Comparison of ENCODE assay signal across 8 mouse cellular contexts in genomic region chr4:133372278-133372665, GRCm38 (mm10). TPM values are rescaled to one million over a fixed set of nuclear protein-coding genes. Genes with fewer than 3 reads are reported as not detected.
DNase-seq lines count a peak whose midpoint lies in the region; ATAC-seq and TF ChIP-seq lines count a peak whose summit lies in the region.

No protein-coding gene starts in this region.

- H3K79me2 ChIP-seq in CH12.LX (replicated peaks; ENCODE audit: control insufficient read depth, extremely low read depth, insufficient read depth, poor library complexity, severe bottlenecking) = peaks cover 39% of the 10 kb centered on the region

- TF ChIP-seq EP300 in CH12.LX (IDR thresholded peaks at IDR 0.05; ENCODE audit: low read length) = no peak

- no peak for TF ChIP-seq CTCF in cerebellum, adult 2 months (IDR thresholded peaks at IDR 0.05; ENCODE audit: borderline replicate concordance, insufficient read depth, low read depth, low read length)
- TF ChIP-seq CTCF in CH12.LX (conservative IDR thresholded peaks at IDR 0.05 in 1 of 2, IDR thresholded peaks at IDR 0.05 in 1 of 2; ENCODE audit: low read depth in 2 of 2, low read length in 2 of 2) = no peak

- H3K27ac ChIP-seq in cerebellum, adult 2 months (ENCODE audit: insufficient read depth, low read length) = peak overlapping the region; percentile 5
- H3K27ac ChIP-seq in CH12.LX (ENCODE audit: insufficient read depth, low read depth) = no peak overlapping the region
- peak overlapping the region; percentile 61 to 65 for H3K27ac ChIP-seq in heart, embryonic 14.5 days (replicated peaks in 1 of 2; ENCODE audit: control insufficient read depth in 1 of 2, insufficient read depth in 1 of 2, low read depth in 2 of 2, low read length in 2 of 2)
- peak overlapping the region; percentile 42; the same call in 1 of the 2 replicates for H3K27ac ChIP-seq in liver, embryonic 16.5 days (ENCODE audit: low read length)

- H3K4me1 ChIP-seq in cerebellum, adult 2 months (ENCODE audit: control insufficient read depth, insufficient read depth, low read length) = peaks cover 16% of the 10 kb centered on the region
- H3K4me1 ChIP-seq in CH12.LX (ENCODE audit: control insufficient read depth in 1 of 2, insufficient read depth in 2 of 2) = peaks cover 16 to 60% of the 10 kb centered on the region in 2 experiments; a peak in 3 of 4 replicates
- H3K4me1 ChIP-seq in heart, embryonic 14.5 days (ENCODE audit: control insufficient read depth in 2 of 2, insufficient read depth in 2 of 2, low read length in 2 of 2) = peaks cover 37 to 54% of the 10 kb centered on the region in 2 experiments
- peaks cover 68% of the 10 kb centered on the region for H3K4me1 ChIP-seq in liver, embryonic 16.5 days (ENCODE audit: control insufficient read depth, low read depth, low read length)

- DNase-seq in cerebellum, adult 2 months = peak in 1 of 2 experiments; percentile 50
- no peak for DNase-seq in cerebellum, postnatal 4 days (ENCODE audit: low spot score in 2 of 2)
- DNase-seq in CH12.LX (ENCODE audit: extremely low read depth) = no peak
- DNase-seq in testis, postnatal 10 days (ENCODE audit: low spot score) = no peak
- no peak for DNase-seq in thymus, adult 18-20 months
- no peak for DNase-seq in embryo, embryonic 10 days (ENCODE audit: low spot score)

- H3K27me3 ChIP-seq in cerebellum, adult 2 months (ENCODE audit: control insufficient read depth, insufficient read depth, low read length) = no peaks in the 10 kb centered on the region
- H3K27me3 ChIP-seq in CH12.LX (replicated peaks) = no peaks in the 10 kb centered on the region
- no peaks in the 10 kb centered on the region for H3K27me3 ChIP-seq in heart, embryonic 14.5 days (ENCODE audit: control insufficient read depth, insufficient read depth, low read length)
- H3K27me3 ChIP-seq in liver, embryonic 16.5 days (ENCODE audit: control insufficient read depth, insufficient read depth, low read depth, low read length) = no peaks in the 10 kb centered on the region

- WGBS in cerebellum, adult 2 months = 30% methylated on average over 6 of the region's 6 CpGs
- WGBS in heart, embryonic 14.5 days = 28% methylated on average over 6 of the region's 6 CpGs
- WGBS in liver, embryonic 16.5 days (ENCODE audit: insufficient replicate concordance) = 40% methylated on average over 6 of the region's 6 CpGs

- ATAC-seq in heart, embryonic 14.5 days (ENCODE audit: insufficient number of reproducible peaks, insufficient read depth, low FRiP score, low read depth) = no peak
- no peak for ATAC-seq in liver, embryonic 16.5 days (ENCODE audit: low read depth)

- peak overlapping the region; percentile 93 for H3K4me2 ChIP-seq in CH12.LX (ENCODE audit: insufficient read depth, low read depth, poor library complexity, severe bottlenecking)
- peak overlapping the region; percentile 88 for H3K4me2 ChIP-seq in heart, embryonic 14.5 days (ENCODE audit: low read length)
- H3K4me2 ChIP-seq in liver, embryonic 16.5 days (ENCODE audit: low read depth, low read length) = peak overlapping the region; percentile 85

- H3K36me3 ChIP-seq in CH12.LX (replicated peaks in 1 of 2; ENCODE audit: control insufficient read depth in 1 of 2, insufficient read depth in 1 of 2, low read length in 1 of 2) = peaks cover 7 to 35% of the 10 kb centered on the region in 2 experiments
- H3K36me3 ChIP-seq in heart, embryonic 14.5 days (ENCODE audit: control insufficient read depth, insufficient read depth, low read length) = no peaks in the 10 kb centered on the region
- H3K36me3 ChIP-seq in liver, embryonic 16.5 days (ENCODE audit: control insufficient read depth, insufficient read depth) = no peaks in the 10 kb centered on the region

- TF ChIP-seq POLR2A in cerebellum, adult 2 months (IDR thresholded peaks at IDR 0.05; ENCODE audit: borderline replicate concordance, insufficient read depth, low read length) = no peak
- TF ChIP-seq POLR2A in CH12.LX (IDR thresholded peaks at IDR 0.05; ENCODE audit: low read depth, low read length) = no peak

- no peak for TF ChIP-seq RAD21 in CH12.LX (IDR thresholded peaks at IDR 0.05; ENCODE audit: low read depth, low read length)

- dilution Hi-C loops in CH12.LX (cut with MboI; ENCODE audit: extremely low pct_ligation_motif_present, extremely low pct_unique_long_range_greater_than_20kb, low sequenced_read_pairs) = no loop called here

- H3K4me3 ChIP-seq in cerebellum, adult 2 months (replicated peaks; ENCODE audit: insufficient read depth, low read depth, low read length) = peak overlapping the region; percentile 76
- H3K4me3 ChIP-seq in CH12.LX (replicated peaks in 1 of 3; ENCODE audit: low read depth in 2 of 3, low read length in 2 of 3, poor library complexity in 1 of 3) = peak overlapping the region in 2 of 3 experiments; percentile 71 to 85
- peak overlapping the region; percentile 36 to 93 for H3K4me3 ChIP-seq in heart, embryonic 14.5 days (ENCODE audit: control insufficient read depth in 1 of 2, insufficient read depth in 1 of 2, low read depth in 1 of 2, low read length in 2 of 2)
- H3K4me3 ChIP-seq in liver, embryonic 16.5 days (ENCODE audit: low read depth, low read length) = peak overlapping the region; percentile 95

- in situ Hi-C loops in CH12.LX (cut with MboI; ENCODE audit: low pct_ligation_motif_present, low pct_unique_long_range_greater_than_20kb, low sequenced_read_pairs) = no loop called here

- no peak overlapping the region for H3K9ac ChIP-seq in CH12.LX (ENCODE audit: insufficient read depth, low read depth)
- peak overlapping the region; percentile 98 for H3K9ac ChIP-seq in heart, embryonic 14.5 days (ENCODE audit: low read length)
- peak overlapping the region; percentile 92 for H3K9ac ChIP-seq in liver, embryonic 16.5 days (ENCODE audit: low read depth, low read length)

- H3K9me3 ChIP-seq in CH12.LX (replicated peaks; ENCODE audit: low read length) = peaks cover 1% of the 10 kb centered on the region
- no peaks in the 10 kb centered on the region for H3K9me3 ChIP-seq in heart, embryonic 14.5 days (ENCODE audit: control insufficient read depth, low read length)
- no peaks in the 10 kb centered on the region for H3K9me3 ChIP-seq in liver, embryonic 16.5 days (replicated peaks; ENCODE audit: control insufficient read depth, low read length)

TF ChIP-seq in CH12.LX, 34 proteins besides CTCF, POLR2A, EP300 and RAD21:
- TF ChIP-seq JUND (conservative IDR thresholded peaks at IDR 0.05; ENCODE audit: low read depth, low read length) = no peak
- TF ChIP-seq JUN (IDR thresholded peaks at IDR 0.05; ENCODE audit: insufficient read depth, low read depth, low read length) = no peak
- TF ChIP-seq USF1 (IDR thresholded peaks at IDR 0.05; ENCODE audit: low read depth, low read length) = no peak
- TF ChIP-seq MXI1 (IDR thresholded peaks at IDR 0.05; ENCODE audit: low read depth, low read length) = no peak
- no peak for TF ChIP-seq IRF4 (IDR thresholded peaks at IDR 0.05; ENCODE audit: low read depth, low read length)
- TF ChIP-seq GABPA (IDR thresholded peaks at IDR 0.05; ENCODE audit: insufficient replicate concordance, low read depth, low read length) = no peak
- no peak for TF ChIP-seq MYC (IDR thresholded peaks at IDR 0.05; ENCODE audit: low read depth, low read length)
- no peak for TF ChIP-seq NRF1 (IDR thresholded peaks at IDR 0.05; ENCODE audit: low read depth, low read length)
- no peak for TF ChIP-seq POLR2AphosphoS2 (IDR thresholded peaks at IDR 0.05; ENCODE audit: low read depth, low read length)
- TF ChIP-seq E2F4 (IDR thresholded peaks at IDR 0.05; ENCODE audit: insufficient replicate concordance, low read depth, low read length) = no peak

RNA-seq across cellular contexts. Expression of gene Slc9a1, which starts 2.8 kb away (rescaled TPM):
- polyA plus RNA-seq in cerebellum, adult 2 months (2012; rRNA removed) = 47.6 and 49.5 TPM in 2 replicates
- total RNA-seq in CH12.LX (2012; rRNA removed) (4.2 and 4.7 TPM in 2 replicates), CH12.LX (2014; rRNA removed) (0.66 and 1.4 TPM in 2 replicates)
- 12.0 and 16.7 TPM in 2 replicates for polyA plus RNA-seq in CH12.LX (2012; ENCODE audit: insufficient read length, low read depth)
- polyA plus RNA-seq in heart, embryonic 14.5 days (2014; fragmentation: Nextera tagmentation; extraction: Ambion mirVana) = 5.6 and 6.5 TPM in 2 replicates
- polyA plus RNA-seq in liver, embryonic 16.5 days (2015; fragmentation: Nextera tagmentation; extraction: Ambion mirVana) = 2.9 and 3.3 TPM in 2 replicates

RNA-seq across cellular contexts. Expression of gene Wdtc1, which starts 19.0 kb away (rescaled TPM):
- 46.3 and 46.6 TPM in 2 replicates for polyA plus RNA-seq in cerebellum, adult 2 months (2012; rRNA removed)
- total RNA-seq in CH12.LX (2012; rRNA removed) (6.8 and 10.8 TPM in 2 replicates), CH12.LX (2014; rRNA removed) (2.8 and 3.0 TPM in 2 replicates)
- polyA plus RNA-seq in CH12.LX (2012; ENCODE audit: insufficient read length, low read depth) = 9.1 and 9.6 TPM in 2 replicates
- 16.9 and 17.3 TPM in 2 replicates for polyA plus RNA-seq in heart, embryonic 14.5 days (2014; fragmentation: Nextera tagmentation; extraction: Ambion mirVana)
- polyA plus RNA-seq in liver, embryonic 16.5 days (2015; fragmentation: Nextera tagmentation; extraction: Ambion mirVana) = 6.2 and 8.1 TPM in 2 replicates
